Mouse (Mus musculus) layer of hippocampus, adult 11-12 months (tissue): ENCODE results near the gene Cngb1.
A peak's percentile ranks its signal among the peaks of the same experiment; 100 is the strongest.

Source experiments
- DNase-seq: peaks from one replicate; pipeline ENCODE4 v3.0.0; 2022; ENCODE audit warnings: low spot score

Gene Cngb1

GRCm38 (mm10) chr8:95323201-95323600 is 16.8 kb upstream of the Cngb1 start:
- no peak for DNase-seq

GRCm38 (mm10) chr8:95320224-95321139 is 14.1 kb upstream of the Cngb1 start:
- no peak for DNase-seq

GRCm38 (mm10) chr8:95315350-95315749 is 9.0 kb upstream of the Cngb1 start:
- no peak for DNase-seq

GRCm38 (mm10) chr8:95314707-95315106 is 8.3 kb upstream of the Cngb1 start:
- DNase-seq, result no peak

- DNase-seq, result no peak
Measured at GRCm38 (mm10) chr8:95313857-95314256, 7.5 kb upstream of the Cngb1 start.

- DNase-seq, result no peak
Measured at GRCm38 (mm10) chr8:95312836-95313235, 6.5 kb upstream of the Cngb1 start.

- DNase-seq, result no peak
Measured at GRCm38 (mm10) chr8:95310342-95310970, 4.1 kb upstream of the Cngb1 start, which contains the start of gene Tepp. Gene Tepp (plus strand): TSS chr8:95310566.

- no peak for DNase-seq
Measured at GRCm38 (mm10) chr8:95305526-95305925, 859 bp downstream of the Cngb1 start.

- no peak for DNase-seq
Measured at GRCm38 (mm10) chr8:95302410-95302809, 4.0 kb downstream of the Cngb1 start.

GRCm38 (mm10) chr8:95293891-95294290 is 12.5 kb downstream of the Cngb1 start:
- DNase-seq, result no peak

GRCm38 (mm10) chr8:95293172-95293571 is 13.2 kb downstream of the Cngb1 start:
- DNase-seq, result peak; percentile 45

- no peak for DNase-seq
Measured at GRCm38 (mm10) chr8:95289066-95289650, 17.2 kb downstream of the Cngb1 start.

- no peak for DNase-seq
Measured at GRCm38 (mm10) chr8:95281493-95281892, 24.9 kb downstream of the Cngb1 start.

GRCm38 (mm10) chr8:95272871-95273270 is 33.5 kb downstream of the Cngb1 start:
- no peak for DNase-seq

GRCm38 (mm10) chr8:95271841-95272240 is 34.5 kb downstream of the Cngb1 start:
- no peak for DNase-seq

- DNase-seq, result no peak
Measured at GRCm38 (mm10) chr8:95270501-95270900, 35.9 kb downstream of the Cngb1 start.

GRCm38 (mm10) chr8:95262181-95262580 is 44.2 kb downstream of the Cngb1 start:
- no peak for DNase-seq

- no peak for DNase-seq
Measured at GRCm38 (mm10) chr8:95255611-95256010, 50.8 kb downstream of the Cngb1 start.

- DNase-seq, result peak; percentile 99
Measured at GRCm38 (mm10) chr8:95254564-95255434, 51.6 kb downstream of the Cngb1 start.

GRCm38 (mm10) chr8:95252056-95252455 is 54.3 kb downstream of the Cngb1 start:
- DNase-seq, result no peak

- DNase-seq, result no peak
Measured at GRCm38 (mm10) chr8:95249847-95250246, 56.5 kb downstream of the Cngb1 start.

GRCm38 (mm10) chr8:95247277-95247676 is 59.1 kb downstream of the Cngb1 start:
- no peak for DNase-seq
